Mouse (Mus musculus) naive thymus-derived CD4-positive, alpha-beta T cell, adult 2 months (primary cell): ENCODE data around the gene Serpina1b.
"Not testable (repeated sequence)": the region's sequence is repeated elsewhere in the genome, so short reads cannot be mapped to it uniquely, and the experiment has no call there.

Experiments
- DNase-seq: peaks from one replicate; pipeline ENCODE4 v3.0.0-alpha.2; 2011; ENCODE audit warnings: low read depth

Serpina1b gene

DNA sequence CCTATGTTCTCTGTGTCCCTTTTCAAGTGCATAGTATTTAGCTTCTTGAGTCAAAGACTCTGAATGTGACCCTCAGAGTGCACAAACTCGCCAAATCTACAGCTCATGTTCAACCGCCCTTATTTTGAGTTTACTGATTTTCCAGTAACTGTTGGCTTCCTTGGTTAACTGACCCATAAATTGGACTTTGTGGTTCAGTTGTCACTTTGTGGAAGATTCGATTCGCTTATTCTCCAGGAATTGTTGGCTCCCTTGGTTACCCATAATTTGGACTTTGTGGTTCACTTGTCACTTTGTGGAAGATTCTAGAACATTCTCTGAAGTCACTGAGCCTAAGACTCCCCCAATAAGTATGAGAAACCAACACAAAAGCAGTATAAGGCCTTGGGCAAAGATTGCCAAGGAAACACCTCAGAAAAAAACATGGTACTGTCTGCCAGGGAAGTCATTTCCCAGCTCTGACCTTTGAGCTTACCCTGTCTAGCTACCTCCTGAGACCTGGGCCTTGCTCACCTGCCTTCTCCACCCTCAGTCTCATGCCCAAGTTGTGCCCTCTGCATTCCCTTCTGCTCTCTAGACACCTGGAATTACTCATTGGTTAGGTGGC lies 129.9 kb downstream of the Serpina1b start:
- DNase-seq = no peak

DNA sequence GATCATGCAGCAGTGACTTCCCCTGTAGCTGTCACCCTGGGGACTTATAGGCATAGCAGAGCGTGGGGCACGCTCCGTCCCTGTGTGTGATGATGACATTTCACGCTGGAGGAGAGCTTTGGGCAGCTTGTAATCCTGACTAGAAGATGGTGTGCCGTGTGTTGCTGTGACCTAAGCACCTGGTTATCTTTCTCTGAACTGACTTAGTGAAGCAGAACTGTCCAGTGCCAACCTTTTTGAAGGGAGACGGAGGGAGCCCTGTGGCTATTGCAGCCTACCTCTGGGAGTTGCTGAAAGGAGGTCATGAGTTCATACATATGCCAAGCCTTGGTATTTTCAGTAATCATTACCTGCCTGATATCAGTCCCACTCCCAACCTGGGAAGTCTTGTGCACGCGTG lies 134.7 kb downstream of the Serpina1b start, which contains the start of gene Serpina1f:
Gene Serpina1f (minus strand): TSS at position 101 of the 400 bp plus-strand sequence.
- DNase-seq = no peak

DNA sequence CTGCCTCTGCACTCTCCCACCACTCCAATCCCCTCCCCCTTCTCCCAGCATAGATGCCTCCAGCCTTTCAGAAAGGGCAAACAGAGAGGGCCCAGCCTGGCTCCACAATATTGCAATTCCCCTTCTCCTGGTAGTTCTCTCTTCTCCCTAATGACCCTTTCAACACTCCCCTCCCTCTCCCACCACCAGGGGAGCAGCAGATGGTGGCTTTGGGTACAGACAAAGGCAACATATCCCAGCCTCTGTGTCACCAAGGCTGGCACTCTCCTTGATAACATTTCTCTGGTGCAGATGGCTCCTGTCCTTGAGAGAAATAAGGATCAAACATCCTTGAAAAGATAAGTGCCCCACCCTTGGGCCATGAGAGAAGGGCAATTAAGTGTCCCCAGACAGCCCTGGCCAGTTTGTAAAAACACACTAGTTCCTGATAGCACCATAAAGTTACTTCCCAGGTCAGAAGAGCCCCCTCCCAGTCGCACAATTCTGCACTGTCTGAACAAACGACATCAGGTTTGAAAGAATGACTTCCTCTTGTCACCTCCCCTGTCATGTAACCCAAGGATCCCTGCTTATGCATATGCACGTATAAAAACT lies 141.9 kb downstream of the Serpina1b start:
- DNase-seq = no peak

DNA sequence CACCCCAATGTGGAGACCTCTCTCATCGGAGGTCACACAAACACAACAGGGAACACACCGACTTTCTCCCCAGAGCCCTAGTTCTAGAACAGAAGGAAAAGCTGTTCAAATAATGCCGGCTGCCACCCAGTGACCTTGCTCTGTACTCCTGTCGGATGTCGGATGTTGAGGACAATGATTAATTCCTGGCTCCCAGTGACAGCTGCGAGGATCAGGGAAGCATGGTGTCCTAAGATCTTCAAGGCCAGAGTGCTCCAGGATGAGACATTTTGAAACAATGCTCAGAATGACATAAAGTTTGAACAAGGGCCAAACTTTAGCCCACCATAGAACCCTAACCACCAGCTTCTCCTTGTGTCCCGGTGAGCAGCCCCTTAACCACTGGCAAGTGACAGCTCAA lies 143.2 kb downstream of the Serpina1b start:
- no peak for DNase-seq

DNA sequence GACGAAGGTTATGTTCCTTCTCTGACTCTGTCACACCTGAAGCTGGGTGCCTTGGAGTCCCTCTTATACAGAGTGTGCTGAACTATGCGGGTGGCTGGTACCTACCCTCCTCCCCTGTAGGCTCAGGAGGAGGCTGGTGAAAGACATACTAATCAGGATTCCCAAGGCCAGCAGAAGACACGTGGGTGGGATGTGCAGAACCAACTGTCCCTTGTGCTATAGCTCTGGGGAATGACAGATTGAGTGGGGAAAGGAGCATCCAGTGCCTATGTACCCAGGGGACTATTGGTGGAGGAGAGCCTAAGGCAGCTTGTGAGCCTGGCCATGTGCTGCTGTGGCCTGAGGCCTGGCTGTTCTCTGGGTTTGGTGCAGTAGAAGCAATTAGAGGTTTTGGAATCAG lies 144.1 kb downstream of the Serpina1b start:
- DNase-seq = no peak

DNA sequence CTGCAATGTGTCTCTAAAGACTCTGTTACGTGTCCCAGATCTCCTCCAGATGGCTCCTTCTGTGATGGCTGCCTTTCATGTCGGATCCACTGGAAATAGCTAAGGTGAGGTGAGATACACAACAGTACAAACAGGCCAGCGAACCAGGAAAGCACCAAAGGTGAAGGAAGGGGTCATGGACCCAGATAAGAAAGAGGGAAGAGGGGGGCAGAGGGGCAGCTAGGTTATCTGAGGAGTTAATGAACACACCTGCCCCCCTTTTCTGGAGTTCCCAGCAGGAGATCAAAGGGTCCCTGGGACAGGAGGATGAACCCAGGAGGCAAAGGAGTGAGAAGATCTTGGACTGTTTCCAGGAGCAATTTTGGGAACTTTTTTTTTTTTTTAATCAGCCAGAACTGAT lies 144.8 kb downstream of the Serpina1b start:
- no peak for DNase-seq

DNA sequence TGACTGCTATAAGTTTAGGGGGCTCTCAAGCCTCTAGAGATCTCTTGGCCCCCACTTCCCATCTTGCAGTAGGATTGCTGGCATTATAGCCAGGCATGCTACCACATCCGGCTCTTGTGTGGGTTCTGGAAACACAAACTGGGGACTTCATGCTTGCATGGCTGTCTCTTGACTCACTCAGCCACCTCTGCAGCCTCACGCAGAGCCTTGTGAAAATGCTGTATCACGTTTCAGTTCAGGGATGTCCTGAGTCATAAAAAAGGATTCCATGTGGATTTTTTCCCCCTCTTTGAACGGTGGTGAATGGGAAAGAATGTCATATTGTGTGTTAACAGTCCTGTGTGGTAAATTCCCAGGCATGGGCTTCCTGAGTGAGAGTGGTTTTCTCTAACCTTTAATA lies 146.4 kb downstream of the Serpina1b start:
- no peak for DNase-seq

DNA sequence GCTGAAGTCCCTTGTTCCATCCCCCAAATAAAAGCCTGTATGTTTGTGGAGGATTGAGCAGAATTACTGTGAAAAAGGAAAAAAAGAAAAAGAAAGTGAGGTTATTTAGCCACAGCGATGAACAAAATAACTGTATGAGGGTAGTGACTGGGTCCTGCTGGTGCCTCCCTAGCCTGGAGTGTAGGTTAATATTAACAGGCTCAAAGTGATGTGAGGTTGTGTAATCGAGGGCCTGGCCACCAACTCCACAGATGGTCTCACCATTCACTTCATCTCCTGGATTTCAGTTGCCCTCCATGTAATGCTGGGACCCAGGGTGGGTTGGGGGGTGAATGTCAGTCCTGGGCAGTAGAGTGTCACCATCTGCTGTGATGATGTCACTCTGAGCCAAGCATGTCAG lies 148.4 kb downstream of the Serpina1b start:
- no peak for DNase-seq

DNA sequence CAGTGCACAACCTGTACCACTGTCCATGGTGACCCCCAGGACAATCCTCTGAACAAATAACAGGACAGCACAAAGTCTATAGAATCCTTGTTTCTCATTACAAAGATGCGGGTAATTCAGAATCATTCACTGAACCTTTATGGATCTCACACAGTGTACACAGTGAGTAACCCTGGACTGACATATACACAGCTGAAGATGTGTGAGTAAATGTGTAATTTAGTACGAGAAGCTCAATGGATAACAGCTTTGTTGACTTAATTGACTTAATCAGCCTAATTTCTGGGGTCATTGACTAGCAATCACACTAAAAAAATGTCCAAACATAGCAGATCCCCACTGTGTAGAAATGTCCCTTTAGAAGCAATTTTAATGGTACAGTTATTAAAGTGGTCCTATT lies 149.0 kb downstream of the Serpina1b start:
- DNase-seq = no peak

DNA sequence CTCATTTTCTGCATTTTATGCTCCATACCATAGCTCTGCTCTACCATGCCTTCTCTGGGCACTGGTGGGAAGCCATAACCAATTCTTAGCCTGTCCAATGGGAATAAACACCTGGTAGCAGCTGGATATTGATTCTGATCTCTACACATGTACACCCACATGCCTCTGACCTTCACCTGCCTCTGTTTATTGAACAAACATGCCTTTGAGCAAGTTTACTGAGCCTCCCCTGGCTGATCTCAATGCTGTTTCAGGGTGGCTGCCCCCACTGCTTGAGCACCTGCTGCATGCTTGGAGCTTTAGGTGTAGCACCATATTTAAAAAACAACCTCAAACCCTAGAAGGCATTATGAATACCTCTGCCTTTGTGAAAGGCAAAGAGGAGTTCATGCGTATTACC lies 150.3 kb downstream of the Serpina1b start:
- DNase-seq = not testable (repeated sequence)
